26 mouse cellular contexts compared by ENCODE assay signal in genomic region chr16:35463708-35464107, GRCm38 (mm10).
"Had no signal": no experiment of that assay in that cellular context is flagged by ENCODE, and none has a peak within 500 bp of the region (broad histone marks: within the 10 kb centered on the region; RNA-seq: fewer than 3 reads in every experiment).

No protein-coding gene starts in this region.

- H3K9me3 ChIP-seq: heart, embryonic 10.5 days; heart, embryonic 12.5 days; intestine, embryonic 15.5 days; limb, embryonic 10.5 days; limb, embryonic 12.5 days; liver, embryonic 13.5 days; liver, embryonic 15.5 days had no signal

- ATAC-seq: hindbrain, embryonic 16.5 days; inflammation-experienced regulatory T-cells, adult 6 months; intestine, embryonic 15.5 days; intestine, postnatal 0 days; liver, postnatal 0 days had no signal

- H3K4me1 ChIP-seq: intestine, embryonic 15.5 days; limb, embryonic 10.5 days; limb, embryonic 12.5 days; liver, embryonic 13.5 days; liver, embryonic 15.5 days had no signal

- H3K4me3 ChIP-seq: heart, embryonic 10.5 days; heart, embryonic 12.5 days; intestine, embryonic 15.5 days; layer of hippocampus, adult 2 months; left cerebral cortex, adult 2 months; limb, embryonic 10.5 days; limb, embryonic 12.5 days; liver, embryonic 13.5 days; liver, embryonic 15.5 days had no signal

- H3K27me3 ChIP-seq: heart, embryonic 12.5 days; intestine, embryonic 15.5 days; limb, embryonic 12.5 days; liver, embryonic 13.5 days; liver, embryonic 15.5 days had no signal

- H3K4me2 ChIP-seq: heart, embryonic 12.5 days; hindbrain, embryonic 14.5 days; intestine, embryonic 15.5 days; limb, embryonic 12.5 days; liver, embryonic 11.5 days; liver, embryonic 13.5 days; liver, embryonic 15.5 days had no signal

- H3K27ac ChIP-seq: heart, embryonic 10.5 days; hindbrain, embryonic 14.5 days; intestine, embryonic 15.5 days; layer of hippocampus, adult 2 months; left cerebral cortex, adult 2 months; limb, embryonic 10.5 days; limb, embryonic 12.5 days; liver, embryonic 13.5 days; liver, embryonic 15.5 days had no signal

- H3K36me3 ChIP-seq: liver, embryonic 15.5 days had no signal

- H3K9ac ChIP-seq: heart, embryonic 12.5 days; intestine, embryonic 15.5 days; limb, embryonic 12.5 days; liver, embryonic 13.5 days; liver, embryonic 15.5 days; liver, postnatal 0 days had no signal

- DNase-seq: gastrocnemius, postnatal 10 days; gastrocnemius, postnatal 25 days; heart, adult 18-20 months; heart, postnatal 10 days; heart, postnatal 4 days; kidney, adult 18-20 months; kidney, adult 8-10 months; kidney, postnatal 10 days; kidney, postnatal 25 days; kidney, postnatal 4 days; liver; liver, embryonic 13.5 days; liver, postnatal 0 days had no signal
